Mouse (Mus musculus) granulocyte monocyte progenitor cell, adult 5-6 weeks (primary cell): ENCODE measurements around the gene Dph3. TPM values are rescaled to one million over a fixed set of nuclear protein-coding genes. Genes with fewer than 3 reads are reported as not detected.

Experiments used
- ATAC-seq: replicated peaks from 2 replicates; pipeline ENCODE4 v1.8.0; 2016; ENCODE audit warnings: mild to moderate bottlenecking, moderate TSS enrichment, inconsistent platforms; ENCODE audit not compliant: poor library complexity, severe bottlenecking
- total RNA-seq, 2 experiments: library from RNA; stranded (forward) in 1 of 2; stranded (reverse) in 1 of 2; fragments of 200-712, 200-1000 nt in 1 of 2; fragments of >200 nt in 1 of 2; fragmentation: Nextera tagmentation in 1 of 2; gene quantifications; 2 replicates each; pipeline ENCODE4 v1.2.3; 2014 to 2017

Dph3 gene
- total RNA-seq, 2 experiments from 2014 or later: 64.0 to 102 TPM

DNA sequence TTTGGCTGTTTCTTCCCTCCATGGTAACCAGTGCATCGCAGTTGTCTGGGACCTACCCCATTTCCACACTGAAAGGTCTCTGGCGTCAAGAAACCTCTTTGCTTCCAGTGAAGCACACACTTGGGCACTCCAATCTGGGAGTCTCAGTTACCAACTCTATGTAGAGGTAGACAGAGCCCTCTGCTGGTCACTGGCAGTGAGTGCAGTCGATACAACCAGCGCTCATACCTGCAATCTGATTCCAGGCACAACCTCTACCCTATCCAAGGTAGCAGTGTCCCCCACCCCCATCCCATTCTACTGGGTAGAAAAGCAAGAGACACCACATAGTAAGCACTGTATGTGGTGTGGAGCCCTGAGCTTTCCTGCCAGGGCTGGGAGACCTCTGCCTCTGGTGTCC is 53.0 kb downstream of the Dph3 start:
- peak; percentile 89 for ATAC-seq

Other genes starting within 250 kb of the Dph3 start
- gene Galnt15, start 56.7 kb downstream of the Dph3 start, total RNA-seq (2014; fragmentation: Nextera tagmentation): not detected in 2 replicates
- not detected in 2 replicates for gene Galnt15, start 56.7 kb downstream of the Dph3 start, total RNA-seq (2017)
- gene Oxnad1, start 355 bp downstream of the Dph3 start, total RNA-seq (2014; fragmentation: Nextera tagmentation): 17.0 and 18.5 TPM in 2 replicates
- gene Oxnad1, start 355 bp downstream of the Dph3 start, total RNA-seq (2017): 25.4 and 33.8 TPM in 2 replicates
- gene Msmb, start 56.3 kb upstream of the Dph3 start, total RNA-seq (2014; fragmentation: Nextera tagmentation): not detected in 2 replicates
- gene Msmb, start 56.3 kb upstream of the Dph3 start, total RNA-seq (2017): not detected in 2 replicates
- 211 and 220 TPM in 2 replicates for gene Ncoa4, start 74.1 kb upstream of the Dph3 start, total RNA-seq (2014; fragmentation: Nextera tagmentation)
- gene Ncoa4, start 74.1 kb upstream of the Dph3 start, total RNA-seq (2017): 230 and 232 TPM in 2 replicates
- gene Timm23, start 116.2 kb upstream of the Dph3 start, total RNA-seq (2014; fragmentation: Nextera tagmentation): 177 and 202 TPM in 2 replicates
- 156 and 165 TPM in 2 replicates for gene Timm23, start 116.2 kb upstream of the Dph3 start, total RNA-seq (2017)
- gene Parg, start 116.2 kb upstream of the Dph3 start, total RNA-seq (2014; fragmentation: Nextera tagmentation): 27.6 and 29.2 TPM in 2 replicates
- 117 and 145 TPM in 2 replicates for gene Parg, start 116.2 kb upstream of the Dph3 start, total RNA-seq (2017)
- not detected in 2 replicates for gene Ogdhl, start 236.3 kb upstream of the Dph3 start, total RNA-seq (2014; fragmentation: Nextera tagmentation)
- 0.22 TPM in 1 of 2 replicates, not detected in the other for gene Ogdhl, start 236.3 kb upstream of the Dph3 start, total RNA-seq (2017)